Mouse (Mus musculus) MEL (cell line): ENCODE measurements around the gene Hmgb1. TPM values are rescaled to one million over a fixed set of nuclear protein-coding genes. Genes with fewer than 3 reads are reported as not detected.

Experiments
- DNase-seq: peaks from one replicate; pipeline ENCODE4 v3.0.0; 2011; ENCODE audit warnings: low read depth, low spot score
- H3K27ac ChIP-seq: 2 replicates; pipeline ENCODE4 v1.5.1; 2012; ENCODE audit warnings: low read depth, mild to moderate bottlenecking, control low read depth, low read length, moderate library complexity; ENCODE audit not compliant: control insufficient read depth
- H3K27me3 ChIP-seq, 2 experiments: fragments of 150-350 bp in 1 of 2; sonication (generic) in 1 of 2; 2 replicates each; pipeline ENCODE4 v1.6.1; 2012; ENCODE audit warnings: low read length in 2 of 2, mild to moderate bottlenecking in 2 of 2, improper control_type of control experiment in 1 of 2, moderate library complexity in 1 of 2; ENCODE audit not compliant: insufficient read depth in 2 of 2, control insufficient read depth in 1 of 2
- H3K36me3 ChIP-seq, 2 experiments: 2 replicates each; pipeline ENCODE4 v1.6.1; 2012 to 2014; ENCODE audit warnings: low read length in 2 of 2, improper control_type of control experiment in 1 of 2, inconsistent platforms in 1 of 2, mild to moderate bottlenecking in 1 of 2; ENCODE audit not compliant: insufficient read depth in 2 of 2, control insufficient read depth in 1 of 2
- H3K4me1 ChIP-seq, 2 experiments: fragments of 150-350 bp in 1 of 2; sonication (generic) in 1 of 2; 2 replicates each; pipeline ENCODE4 v1.6.1; 2012; ENCODE audit warnings: low read length in 2 of 2, improper control_type of control experiment in 1 of 2, mild to moderate bottlenecking in 1 of 2; ENCODE audit not compliant: insufficient read depth in 2 of 2, control insufficient read depth in 1 of 2
- H3K4me3 ChIP-seq, 2 experiments: fragments of 150-350 bp in 1 of 2; sonication (generic) in 1 of 2; 2 replicates each; pipeline ENCODE4 v1.5.1; 2012; ENCODE audit warnings: low read depth in 2 of 2, low read length in 2 of 2, mild to moderate bottlenecking in 2 of 2, moderate library complexity in 2 of 2, control low read depth in 1 of 2, improper control_type of control experiment in 1 of 2; ENCODE audit not compliant: control insufficient read depth in 1 of 2, insufficient read depth in 1 of 2
- H3K79me2 ChIP-seq: 2 replicates; pipeline ENCODE4 v1.6.1; 2012; ENCODE audit warnings: mild to moderate bottlenecking, low read length, moderate library complexity; ENCODE audit not compliant: control insufficient read depth, poor library complexity, insufficient read depth
- H3K9ac ChIP-seq: 2 replicates; pipeline ENCODE4 v1.6.1; 2012; ENCODE audit warnings: low read depth, mild to moderate bottlenecking, control low read depth, low read length, moderate library complexity; ENCODE audit not compliant: control insufficient read depth, poor library complexity, severe bottlenecking
- H3K9me3 ChIP-seq: fragments of 150-350 bp; sonication (generic); replicated peaks from 2 replicates; pipeline ENCODE4 v1.6.1; 2012; ENCODE audit warnings: mild to moderate bottlenecking, low read length, improper control_type of control experiment, moderate library complexity; ENCODE audit not compliant: insufficient read depth
- BHLHE40 ChIP-seq: IDR thresholded peaks from 2 replicates; pipeline ENCODE4 v1.6.1; 2012; ENCODE audit warnings: low read depth, mild to moderate bottlenecking, inconsistent platforms, low read length, improper control_type of control experiment, borderline replicate concordance
- CHD1 ChIP-seq: IDR thresholded peaks from 2 replicates; pipeline ENCODE4 v1.6.1; 2012; ENCODE audit warnings: low read depth, mild to moderate bottlenecking, inconsistent platforms, low read length, improper control_type of control experiment
- CTCF ChIP-seq, 3 experiments: IDR thresholded peaks in 2 of 3; conservative IDR thresholded peaks in 1 of 3; 2 replicates each; pipeline ENCODE4 v1.5.1; 2011 to 2012; ENCODE audit warnings: low read length in 3 of 3, low read depth in 2 of 3, mild to moderate bottlenecking in 2 of 3, improper control_type of control experiment in 1 of 3, inconsistent platforms in 1 of 3, mixed read lengths in 1 of 3, moderate library complexity in 1 of 3; ENCODE audit not compliant: control insufficient read depth in 1 of 3, insufficient read depth in 1 of 3, poor library complexity in 1 of 3, severe bottlenecking in 1 of 3
- E2F4 ChIP-seq: IDR thresholded peaks from 2 replicates; pipeline ENCODE4 v1.6.1; 2011; ENCODE audit warnings: low read depth, low read length, improper control_type of control experiment, borderline replicate concordance
- ETS1 ChIP-seq: IDR thresholded peaks from 2 replicates; pipeline ENCODE4 v1.6.1; 2012; ENCODE audit warnings: low read depth, mild to moderate bottlenecking, inconsistent platforms, low read length, improper control_type of control experiment, moderate library complexity
- JUND ChIP-seq: IDR thresholded peaks from 2 replicates; pipeline ENCODE4 v1.6.1; 2011; ENCODE audit warnings: low read depth, mild to moderate bottlenecking, improper control_type of control experiment, low read length
- KAT2A ChIP-seq: conservative IDR thresholded peaks from 2 replicates; pipeline ENCODE4 v1.6.1; 2012; ENCODE audit warnings: low read depth, low read length, improper control_type of control experiment, inconsistent platforms
- MAFK ChIP-seq: IDR thresholded peaks from 2 replicates; pipeline ENCODE4 v1.6.1; 2011; ENCODE audit warnings: low read depth, mild to moderate bottlenecking, low read length, improper control_type of control experiment, borderline replicate concordance
- MAX ChIP-seq: IDR thresholded peaks from 2 replicates; pipeline ENCODE4 v1.6.1; 2011; ENCODE audit warnings: low read length, improper control_type of control experiment
- MEF2A ChIP-seq: IDR thresholded peaks from 2 replicates; pipeline ENCODE4 v1.6.1; 2014; ENCODE audit warnings: low read depth, mild to moderate bottlenecking, inconsistent platforms, low read length, improper control_type of control experiment; ENCODE audit not compliant: poor library complexity, insufficient replicate concordance, severe bottlenecking; ENCODE audit errors: extremely low read depth
- MYC ChIP-seq: IDR thresholded peaks from 2 replicates; pipeline ENCODE4 v1.6.1; 2011; ENCODE audit warnings: low read depth, mild to moderate bottlenecking, low read length, improper control_type of control experiment, moderate library complexity
- NRF1 ChIP-seq: IDR thresholded peaks from 2 replicates; pipeline ENCODE4 v1.6.1; 2014; ENCODE audit warnings: low read depth, mild to moderate bottlenecking, inconsistent platforms, low read length, improper control_type of control experiment, moderate library complexity; ENCODE audit not compliant: poor library complexity, insufficient read depth, severe bottlenecking
- POLR2A ChIP-seq, 2 experiments: IDR thresholded peaks; 2 replicates each; pipeline ENCODE4 v1.6.1; 2011 to 2012; ENCODE audit warnings: low read length in 2 of 2, mild to moderate bottlenecking in 2 of 2, control low read depth in 1 of 2, improper control_type of control experiment in 1 of 2, low read depth in 1 of 2, moderate library complexity in 1 of 2; ENCODE audit not compliant: control insufficient read depth in 1 of 2, insufficient read depth in 1 of 2, poor library complexity in 1 of 2
- POLR2AphosphoS2 ChIP-seq: IDR thresholded peaks from 2 replicates; pipeline ENCODE4 v1.6.1; 2011; ENCODE audit warnings: low read length, improper control_type of control experiment
- RAD21 ChIP-seq: IDR thresholded peaks from 2 replicates; pipeline ENCODE4 v1.6.1; 2011; ENCODE audit warnings: mild to moderate bottlenecking, low read depth, low read length, improper control_type of control experiment
- RCOR1 ChIP-seq: IDR thresholded peaks from 2 replicates; pipeline ENCODE4 v1.6.1; 2012; ENCODE audit warnings: low read depth, mild to moderate bottlenecking, inconsistent platforms, low read length, improper control_type of control experiment
- SIN3A ChIP-seq: IDR thresholded peaks from 2 replicates; pipeline ENCODE4 v1.6.1; 2012; ENCODE audit warnings: low read length, improper control_type of control experiment, inconsistent platforms
- SMC3 ChIP-seq: IDR thresholded peaks from 2 replicates; pipeline ENCODE4 v1.6.1; 2011; ENCODE audit warnings: low read depth, low read length, improper control_type of control experiment
- TAL1 ChIP-seq: IDR thresholded peaks from 2 replicates; pipeline ENCODE4 v1.6.1; 2012; ENCODE audit warnings: mild to moderate bottlenecking, inconsistent platforms, low read length, moderate library complexity, mixed read lengths
- TBP ChIP-seq: IDR thresholded peaks from 2 replicates; pipeline ENCODE4 v1.8.0; 2011; ENCODE audit warnings: low read depth, low read length, improper control_type of control experiment
- TCF12 ChIP-seq: IDR thresholded peaks from 2 replicates; pipeline ENCODE4 v1.6.1; 2014; ENCODE audit warnings: low read depth, mild to moderate bottlenecking, inconsistent platforms, low read length, improper control_type of control experiment, moderate library complexity
- UBTF ChIP-seq: IDR thresholded peaks from 2 replicates; pipeline ENCODE4 v1.6.1; 2012; ENCODE audit warnings: low read depth, mild to moderate bottlenecking, inconsistent platforms, low read length, improper control_type of control experiment, moderate library complexity, borderline replicate concordance; ENCODE audit not compliant: insufficient read depth
- ZKSCAN1 ChIP-seq: IDR thresholded peaks from 2 replicates; pipeline ENCODE4 v1.6.1; 2012; ENCODE audit warnings: low read depth, mild to moderate bottlenecking, inconsistent platforms, low read length, improper control_type of control experiment, moderate library complexity
- ZMIZ1 ChIP-seq: IDR thresholded peaks from 2 replicates; pipeline ENCODE4 v1.6.1; 2012; ENCODE audit warnings: low read depth, mild to moderate bottlenecking, inconsistent platforms, low read length, improper control_type of control experiment, moderate library complexity
- polyA plus RNA-seq, 2 experiments: library from polyadenylated mRNA; stranded (reverse) in 1 of 2; unstranded in 1 of 2; fragments of >175 nt in 1 of 2; fragments of >200 nt in 1 of 2; gene quantifications; 2 replicates each; pipeline versions ENCODE4 v1.2.1 to v1.2.4; 2012; ENCODE audit warnings: low replicate concordance in 2 of 2, low read depth in 1 of 2; ENCODE audit not compliant: insufficient read length in 2 of 2, insufficient read depth in 1 of 2, missing spikeins in 1 of 2
- total RNA-seq: library from RNA; depleted of rRNA; stranded (reverse); fragments of 300-350 nt; gene quantifications from 2 replicates; pipeline ENCODE4 v1.2.3, GENCODE M21; 2012

The Hmgb1 gene
- total and polyA plus RNA-seq, 3 experiments = 600 to 678 TPM; not detected in 1

DNA sequence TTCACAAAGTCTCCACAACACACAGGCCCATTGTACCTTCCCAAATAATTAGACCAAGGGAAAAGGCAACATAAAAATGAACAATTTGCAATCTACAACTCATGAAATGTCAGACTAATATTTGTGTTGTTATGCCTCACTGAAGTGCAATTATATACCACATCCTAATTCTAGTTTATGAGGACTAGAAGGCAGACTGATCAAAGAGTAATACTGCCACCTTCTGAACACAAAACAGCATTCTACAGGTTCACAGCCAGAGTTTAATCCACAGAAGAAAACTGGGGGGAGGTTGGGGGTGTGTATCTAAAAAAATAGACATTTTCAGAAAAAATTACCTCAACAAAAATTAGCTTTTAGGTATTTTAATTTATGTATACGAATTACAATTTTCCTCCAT, 135.3 kb downstream of the Hmgb1 start:
- H3K36me3 ChIP-seq = peaks cover 23 to 27% of the 10 kb centered on the region in 2 experiments
- no peak for DNase-seq
- no peaks in the 10 kb centered on the region for H3K9me3 ChIP-seq
- H3K4me1 ChIP-seq = peaks cover 14 to 15% of the 10 kb centered on the region in 2 experiments; a peak in 3 of 4 replicates
- H3K27me3 ChIP-seq = no peaks in the 10 kb centered on the region
- H3K79me2 ChIP-seq = peaks cover 33% of the 10 kb centered on the region
- no peak for TF ChIP-seq SIN3A
- no peak for TF ChIP-seq JUND
- no peak overlapping the region for H3K27ac ChIP-seq
- no peak overlapping the region for H3K4me3 ChIP-seq
- no peak overlapping the region for H3K9ac ChIP-seq

- Histone ChIP-seq H3K36me3 (peaks cover 23 to 27% of the 10 kb centered on the region in 2 experiments), H3K27me3 (no peaks in the 10 kb centered on the region), H3K9ac (no peak overlapping the region), H3K9me3 (no peaks in the 10 kb centered on the region), H3K79me2 (peaks cover 16% of the 10 kb centered on the region), H3K27ac (no peak overlapping the region), H3K4me3 (no peak overlapping the region), H3K4me1 (peaks cover 11 to 14% of the 10 kb centered on the region in 2 experiments; a peak in 3 of 4 replicates)
- DNase-seq = peak; percentile 44
- TF ChIP-seq NRF1 (no peak), ZMIZ1 (0 out of 2 replicates have a peak, but pooled peaks have one; percentile 24), MEF2A (no peak), RAD21 (no peak), POLR2A (IDR thresholded peaks at IDR 0.05; ENCODE audit: control insufficient read depth in 1 of 2, insufficient read depth in 1 of 2, low read depth in 1 of 2, low read length in 2 of 2, poor library complexity in 1 of 2) (peak in 1 of 2 experiments; percentile 42; a peak in 1 of 4 replicates), MAFK (no peak), POLR2AphosphoS2 (peak; percentile 39; the same call in 1 of the 2 replicates), MYC (no peak)
Observed at GRCm38 (mm10) chr5:149046650-149047049, 137.6 kb downstream of the Hmgb1 start.

DNA sequence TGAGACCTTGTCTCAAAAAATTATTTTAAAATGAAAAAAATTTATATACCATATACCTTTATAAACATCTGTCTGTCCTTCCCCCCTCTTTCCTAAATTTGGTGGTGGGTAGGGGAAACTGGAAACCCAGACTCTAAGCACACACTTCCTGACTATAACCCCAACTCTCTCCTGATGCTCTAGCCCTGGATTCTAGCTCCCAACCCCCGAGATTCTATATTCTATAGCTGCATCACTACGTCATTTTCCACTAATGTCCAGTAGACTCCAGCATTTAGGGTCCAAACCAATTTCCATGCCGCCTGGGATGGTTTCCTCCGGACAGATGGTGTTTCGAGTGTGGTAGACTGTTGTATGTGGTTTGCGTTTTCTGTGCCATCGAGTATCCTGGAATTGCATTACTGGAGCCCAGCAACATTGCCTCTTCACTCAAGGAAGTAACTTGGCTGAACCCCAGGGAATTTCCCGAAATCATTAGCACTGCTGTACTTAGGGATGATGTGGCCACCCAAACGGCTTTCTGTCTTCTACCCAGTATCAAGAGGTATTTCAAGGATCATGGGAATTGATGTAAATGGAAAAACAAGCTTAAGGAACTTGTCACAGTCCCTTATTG, 138.7 kb downstream of the Hmgb1 start:
- Histone ChIP-seq H3K27ac (no peak overlapping the region), H3K9me3 (no peaks in the 10 kb centered on the region), H3K36me3 (peaks cover 20 to 23% of the 10 kb centered on the region in 2 experiments), H3K4me1 (peaks cover 9 to 10% of the 10 kb centered on the region in 2 experiments; a peak in 3 of 4 replicates), H3K9ac (no peak overlapping the region), H3K27me3 (no peaks in the 10 kb centered on the region), H3K4me3 (no peak overlapping the region), H3K79me2 (peaks cover 6% of the 10 kb centered on the region)
- peak; percentile 46 for DNase-seq
- peak; percentile 65; the same call in 1 of the 2 replicates for TF ChIP-seq ZMIZ1
- TF ChIP-seq CHD1 = no peak
- no peak for TF ChIP-seq JUND
- TF ChIP-seq ZKSCAN1 = no peak
- TF ChIP-seq SMC3 = peak; percentile 8; the same call in 1 of the 2 replicates
- TF ChIP-seq UBTF = no peak
- TF ChIP-seq CTCF (IDR thresholded peaks at IDR 0.05 in 2 of 3, conservative IDR thresholded peaks at IDR 0.05 in 1 of 3; ENCODE audit: control insufficient read depth in 1 of 3, insufficient read depth in 1 of 3, low read depth in 2 of 3, low read length in 3 of 3, poor library complexity in 1 of 3, severe bottlenecking in 1 of 3) = no peak
- TF ChIP-seq E2F4 = no peak
- TF ChIP-seq POLR2A (IDR thresholded peaks at IDR 0.05; ENCODE audit: control insufficient read depth in 1 of 2, insufficient read depth in 1 of 2, low read depth in 1 of 2, low read length in 2 of 2, poor library complexity in 1 of 2) = peak in 1 of 2 experiments; percentile 46; a peak in 1 of 4 replicates
- TF ChIP-seq ETS1 = no peak
- TF ChIP-seq KAT2A = no peak
- no peak for TF ChIP-seq BHLHE40
- TF ChIP-seq TAL1 = no peak
- no peak for TF ChIP-seq MAX
- TF ChIP-seq MYC = no peak
- no peak for TF ChIP-seq RCOR1
- no peak for TF ChIP-seq TCF12
- no peak for TF ChIP-seq TBP
- TF ChIP-seq MEF2A = no peak
